Mouse (Mus musculus): ENCODE data around the gene Gnai2.

DNA sequence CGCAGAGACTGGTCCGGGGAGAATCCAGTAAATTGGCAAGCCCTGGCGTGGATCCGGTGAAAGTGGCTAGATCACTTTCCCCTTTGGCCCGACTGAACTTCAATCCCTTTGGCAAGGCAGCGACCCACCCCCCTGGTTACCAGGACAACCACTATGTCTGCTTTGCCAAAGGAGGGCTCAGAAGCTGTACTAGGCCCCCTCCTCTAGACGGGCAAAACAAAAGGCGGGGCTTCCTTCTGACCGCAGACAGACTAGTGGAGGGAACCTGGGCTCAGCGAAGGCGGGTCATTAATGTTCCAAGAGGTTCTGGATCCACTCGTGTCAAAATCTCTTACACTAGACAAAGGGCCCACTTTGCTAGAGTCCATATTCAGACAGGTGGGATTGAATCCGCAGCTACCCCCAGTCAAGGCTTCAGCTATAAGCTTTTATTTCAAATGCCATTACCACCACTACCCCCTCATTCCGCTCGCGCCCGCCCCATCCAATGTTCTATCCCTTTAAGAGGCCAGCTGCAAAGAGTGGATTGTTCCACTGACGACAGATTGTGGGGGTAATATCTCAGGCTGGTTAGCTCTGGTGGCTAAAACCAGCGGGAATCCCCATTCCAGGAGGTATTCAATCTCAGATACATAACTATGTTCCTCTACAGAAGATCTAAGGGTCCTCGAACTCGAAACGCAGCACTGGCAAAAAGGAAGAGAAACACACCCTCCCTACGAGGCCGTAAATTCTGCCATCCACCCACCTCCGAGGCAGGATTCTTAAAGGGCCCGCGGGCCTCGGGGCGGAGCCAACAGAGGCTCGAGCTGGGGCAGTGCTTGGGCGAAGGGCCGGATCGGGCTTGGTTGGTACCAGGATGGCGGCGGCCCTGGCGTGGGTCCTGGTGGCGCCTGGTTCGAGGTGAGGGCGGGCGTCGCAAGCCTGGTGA is 66.6 kb downstream of the Gnai2 start:
- no peak for TF ChIP-seq CTCF (IDR thresholded peaks at IDR 0.05; ENCODE audit: low read depth)
- peak; percentile 95 for TF ChIP-seq EP300 (IDR thresholded peaks at IDR 0.05; ENCODE audit: low read depth)
